ENCODE assay signal across 19 mouse cellular contexts in the genomic region with DNA sequence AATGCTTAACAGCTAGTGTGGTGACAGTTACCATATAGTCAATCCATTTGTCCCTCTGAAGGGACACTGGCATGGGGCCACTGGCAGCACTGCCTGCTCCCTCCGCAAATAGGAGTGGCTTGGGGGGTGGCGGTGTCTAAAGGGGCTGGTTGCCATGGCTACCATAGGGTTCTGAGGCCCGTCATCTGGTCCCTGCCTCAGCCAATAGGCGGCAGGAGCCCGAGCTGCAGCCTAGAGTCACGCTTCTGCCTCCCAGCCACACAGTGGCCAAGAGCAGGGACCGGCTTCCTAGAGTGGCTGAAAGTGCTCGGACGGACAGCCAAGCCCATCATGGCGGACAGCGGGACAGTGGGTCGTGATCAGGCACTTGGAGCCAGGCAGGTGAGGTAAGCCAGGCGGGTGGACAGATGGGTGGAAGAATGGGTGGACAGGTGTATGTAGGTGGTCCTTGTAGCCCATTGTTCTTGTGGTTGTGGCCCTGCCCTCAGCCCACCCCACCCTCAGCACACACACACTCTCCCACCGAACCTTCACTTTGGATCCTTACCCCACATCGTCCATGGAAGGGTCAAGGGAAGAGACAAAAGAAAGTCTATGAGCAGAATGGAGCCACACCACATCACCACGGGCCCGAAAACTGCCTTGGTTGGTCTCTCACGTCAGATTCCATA. TPM values are rescaled to one million over a fixed set of nuclear protein-coding genes. Genes with fewer than 3 reads are reported as not detected.
DNase-seq lines count a peak whose midpoint lies in the region; ATAC-seq lines count a peak whose summit lies in the region.
"Had no signal": no experiment of that assay in that cellular context is flagged by ENCODE, and none has a peak within 500 bp of the region (broad histone marks: within the 10 kb centered on the region; RNA-seq: fewer than 3 reads in every experiment).

No protein-coding gene starts in this region.

- no peak overlapping the region; the same call in 1 of the 2 replicates for H3K9ac ChIP-seq in forebrain, embryonic 11.5 days (ENCODE audit: low read length)
- no peak overlapping the region for H3K9ac ChIP-seq in hindbrain, embryonic 14.5 days
- peak overlapping the region; percentile 72 for H3K9ac ChIP-seq in midbrain, embryonic 16.5 days (ENCODE audit: low read depth, low read length)
- H3K9ac ChIP-seq: limb, embryonic 13.5 days; liver, embryonic 15.5 days had no signal

- WGBS in forebrain, embryonic 11.5 days: 80% methylated on average over 18 of the region's 18 CpGs
- WGBS in hindbrain, embryonic 14.5 days: 67% methylated on average over 18 of the region's 18 CpGs
- WGBS in midbrain, embryonic 16.5 days: 29% methylated on average over 18 of the region's 18 CpGs

- H3K9me3 ChIP-seq in forebrain, embryonic 11.5 days (ENCODE audit: control insufficient read depth, low read length): no peaks in the 10 kb centered on the region
- H3K9me3 ChIP-seq in hindbrain, embryonic 14.5 days (ENCODE audit: control insufficient read depth, low read length): no peaks in the 10 kb centered on the region
- no peaks in the 10 kb centered on the region for H3K9me3 ChIP-seq in midbrain, embryonic 16.5 days (replicated peaks; ENCODE audit: control insufficient read depth, low read length, poor library complexity, severe bottlenecking)
- H3K9me3 ChIP-seq: limb, embryonic 13.5 days; liver, embryonic 15.5 days had no signal

- no peak overlapping the region for H3K27ac ChIP-seq in forebrain, embryonic 11.5 days (ENCODE audit: low read depth, low read length)
- 0 out of 2 replicates have a peak overlapping the region, but pooled peaks have one; percentile 14 for H3K27ac ChIP-seq in hindbrain, embryonic 14.5 days
- H3K27ac ChIP-seq in midbrain, embryonic 16.5 days (ENCODE audit: low read length): peak overlapping the region; percentile 82
- H3K27ac ChIP-seq: left cerebral cortex, adult 2 months; limb, embryonic 13.5 days; liver, embryonic 15.5 days had no signal

- H3K4me1 ChIP-seq in forebrain, embryonic 11.5 days (replicated peaks; ENCODE audit: control insufficient read depth, insufficient read depth, low read length): no peaks in the 10 kb centered on the region; the same call in 1 of the 2 replicates
- no peaks in the 10 kb centered on the region for H3K4me1 ChIP-seq in hindbrain, embryonic 14.5 days (replicated peaks; ENCODE audit: control insufficient read depth, insufficient read depth, low read length)
- H3K4me1 ChIP-seq in midbrain, embryonic 16.5 days (ENCODE audit: control insufficient read depth, insufficient read depth, low read length): peaks cover 16% of the 10 kb centered on the region
- H3K4me1 ChIP-seq: limb, embryonic 13.5 days; liver, embryonic 15.5 days had no signal

- peaks cover 3% of the 10 kb centered on the region; the same call in 1 of the 2 replicates for H3K36me3 ChIP-seq in forebrain, embryonic 11.5 days (ENCODE audit: control insufficient read depth, insufficient read depth, low read length)
- peaks cover 40% of the 10 kb centered on the region for H3K36me3 ChIP-seq in hindbrain, embryonic 14.5 days (replicated peaks; ENCODE audit: control insufficient read depth, insufficient read depth)
- peaks cover 20% of the 10 kb centered on the region for H3K36me3 ChIP-seq in midbrain, embryonic 16.5 days (ENCODE audit: control insufficient read depth, insufficient read depth, low read length)

- no peak overlapping the region for H3K4me2 ChIP-seq in forebrain, embryonic 11.5 days (ENCODE audit: low read depth, low read length, severe bottlenecking)
- no peak overlapping the region; the same call in 1 of the 2 replicates for H3K4me2 ChIP-seq in hindbrain, embryonic 14.5 days (replicated peaks)
- H3K4me2 ChIP-seq in midbrain, embryonic 16.5 days (ENCODE audit: low read length): peak overlapping the region; percentile 75
- H3K4me2 ChIP-seq: heart, embryonic 11.5 days; limb, embryonic 13.5 days; liver, embryonic 15.5 days had no signal

- H3K4me3 ChIP-seq in forebrain, embryonic 11.5 days (ENCODE audit: low read depth, low read length): peak overlapping the region; percentile 1; the same call in 1 of the 2 replicates
- peak overlapping the region; percentile 16; the same call in 1 of the 2 replicates for H3K4me3 ChIP-seq in hindbrain, embryonic 14.5 days (replicated peaks; ENCODE audit: low read length)
- H3K4me3 ChIP-seq in midbrain, embryonic 16.5 days (ENCODE audit: low read depth, low read length): peak overlapping the region; percentile 44
- H3K4me3 ChIP-seq: left cerebral cortex, adult 2 months; limb, embryonic 13.5 days; liver, embryonic 15.5 days had no signal

- peak; percentile 58; the same call in 1 of the 2 replicates for ATAC-seq in forebrain, embryonic 11.5 days (replicated peaks; ENCODE audit: low FRiP score)
- no peak for ATAC-seq in hindbrain, embryonic 14.5 days (ENCODE audit: low FRiP score)
- peak; percentile 86 for ATAC-seq in midbrain, embryonic 16.5 days

- H3K27me3 ChIP-seq in forebrain, embryonic 11.5 days (ENCODE audit: control insufficient read depth, insufficient read depth, low read length): no peaks in the 10 kb centered on the region
- no peaks in the 10 kb centered on the region for H3K27me3 ChIP-seq in hindbrain, embryonic 14.5 days (ENCODE audit: control insufficient read depth, insufficient read depth, low read length)
- H3K27me3 ChIP-seq in midbrain, embryonic 16.5 days (ENCODE audit: control insufficient read depth, insufficient read depth, low read depth, low read length): no peaks in the 10 kb centered on the region
- H3K27me3 ChIP-seq: limb, embryonic 13.5 days; liver, embryonic 15.5 days had no signal

- DNase-seq in embryo, embryonic 11 days: peak; percentile 24
- DNase-seq in embryo, embryonic 10 days (ENCODE audit: low spot score): no peak
- DNase-seq in forebrain, embryonic 11.5 days (ENCODE audit: low spot score): no peak
- DNase-seq in hindbrain, embryonic 14.5 days (ENCODE audit: low spot score): no peak
- DNase-seq in spleen, postnatal 10 days (ENCODE audit: low spot score in 2 of 2): no peak
- no peak for DNase-seq in ovary, postnatal 36 days (ENCODE audit: low spot score)
- DNase-seq in T-cell, adult 2 months (ENCODE audit: low spot score): no peak
- DNase-seq: adrenal gland, postnatal 25 days; cerebellum, adult 9-11 months; gastrocnemius, postnatal 36 days; heart, postnatal 4 days; kidney, adult 18-20 months; right cerebral cortex, postnatal 4 days; thymus, postnatal 14 days had no signal

RNA-seq across cellular contexts. Expression of a gene that starts 7.3 kb away (rescaled TPM):
- polyA plus RNA-seq in forebrain, embryonic 11.5 days (2014; fragmentation: Nextera tagmentation; extraction: Ambion mirVana): 19.1 and 24.9 TPM in 2 replicates
- polyA plus RNA-seq in hindbrain, embryonic 14.5 days (2014; fragmentation: Nextera tagmentation; extraction: Ambion mirVana): 7.0 and 8.5 TPM in 2 replicates
- 19.1 and 20.6 TPM in 2 replicates for polyA plus RNA-seq in midbrain, embryonic 16.5 days (2015; fragmentation: Nextera tagmentation; extraction: Ambion mirVana)

RNA-seq across cellular contexts. Expression of a gene that starts 7.9 kb away (rescaled TPM):
- 273 and 285 TPM in 2 replicates for polyA plus RNA-seq in forebrain, embryonic 11.5 days (2014; fragmentation: Nextera tagmentation; extraction: Ambion mirVana)
- 184 and 190 TPM in 2 replicates for polyA plus RNA-seq in hindbrain, embryonic 14.5 days (2014; fragmentation: Nextera tagmentation; extraction: Ambion mirVana)
- polyA plus RNA-seq in midbrain, embryonic 16.5 days (2015; fragmentation: Nextera tagmentation; extraction: Ambion mirVana): 161 and 172 TPM in 2 replicates

RNA-seq across cellular contexts. Expression of a gene that starts 18.1 kb away (rescaled TPM):
- polyA plus RNA-seq in forebrain, embryonic 11.5 days (2014; fragmentation: Nextera tagmentation; extraction: Ambion mirVana): 1.2 and 1.3 TPM in 2 replicates
- polyA plus RNA-seq in hindbrain, embryonic 14.5 days (2014; fragmentation: Nextera tagmentation; extraction: Ambion mirVana): 3.2 and 3.9 TPM in 2 replicates
- 3.8 and 3.9 TPM in 2 replicates for polyA plus RNA-seq in midbrain, embryonic 16.5 days (2015; fragmentation: Nextera tagmentation; extraction: Ambion mirVana)

RNA-seq across cellular contexts. Expression of a gene that starts 35.8 kb away (rescaled TPM):
- polyA plus RNA-seq in forebrain, embryonic 11.5 days (2014; fragmentation: Nextera tagmentation; extraction: Ambion mirVana): 74.6 and 89.6 TPM in 2 replicates
- 14.5 and 17.5 TPM in 2 replicates for polyA plus RNA-seq in hindbrain, embryonic 14.5 days (2014; fragmentation: Nextera tagmentation; extraction: Ambion mirVana)
- polyA plus RNA-seq in midbrain, embryonic 16.5 days (2015; fragmentation: Nextera tagmentation; extraction: Ambion mirVana): 16.8 and 18.3 TPM in 2 replicates

RNA-seq across cellular contexts. Expression of a gene that starts 41.1 kb away (rescaled TPM):
- polyA plus RNA-seq in forebrain, embryonic 11.5 days (2014; fragmentation: Nextera tagmentation; extraction: Ambion mirVana): 22.5 and 24.6 TPM in 2 replicates
- 22.6 and 28.8 TPM in 2 replicates for polyA plus RNA-seq in hindbrain, embryonic 14.5 days (2014; fragmentation: Nextera tagmentation; extraction: Ambion mirVana)
- polyA plus RNA-seq in midbrain, embryonic 16.5 days (2015; fragmentation: Nextera tagmentation; extraction: Ambion mirVana): 38.2 and 41.3 TPM in 2 replicates
